Mouse (Mus musculus) MEL (cell line): ENCODE measurements around the gene Tox2.

ENCODE experiments used
- POLR2A ChIP-seq, 2 experiments: IDR thresholded peaks; 2 replicates each; pipeline ENCODE4 v1.6.1; 2011 to 2012; ENCODE audit warnings: low read length in 2 of 2, mild to moderate bottlenecking in 2 of 2, control low read depth in 1 of 2, improper control_type of control experiment in 1 of 2, low read depth in 1 of 2, moderate library complexity in 1 of 2; ENCODE audit not compliant: control insufficient read depth in 1 of 2, insufficient read depth in 1 of 2, poor library complexity in 1 of 2
- ZC3H11A ChIP-seq: IDR thresholded peaks from 2 replicates; pipeline ENCODE4 v1.6.1; 2012; ENCODE audit warnings: low read depth, mild to moderate bottlenecking, inconsistent platforms, low read length, improper control_type of control experiment

- TF ChIP-seq POLR2A (IDR thresholded peaks at IDR 0.05; ENCODE audit: control insufficient read depth in 1 of 2, insufficient read depth in 1 of 2, low read depth in 1 of 2, low read length in 2 of 2, poor library complexity in 1 of 2) (no peak), ZC3H11A (no peak)
Observed at GRCm38 (mm10) chr2:163205737-163206490, 3.0 kb downstream of the Tox2 start.
